ENCODE assay signal across 15 mouse cellular contexts in genomic region chr10:95248362-95248761, GRCm38 (mm10).
DNase-seq lines count a peak whose midpoint lies in the region; ATAC-seq lines count a peak whose summit lies in the region.
"Had no signal": no experiment of that assay in that cellular context is flagged by ENCODE, and none has a peak within 500 bp of the region (broad histone marks: within the 10 kb centered on the region; RNA-seq: fewer than 3 reads in every experiment).

No protein-coding gene starts in this region.

- DNase-seq in heart, postnatal 10 days: no peak
- DNase-seq in ES-CJ7 (ENCODE audit: low read depth, low spot score): peak; percentile 67
- peak; percentile 48 for DNase-seq in liver
- no peak for DNase-seq in ovary, postnatal 14 days (ENCODE audit: low spot score)
- DNase-seq in frontal cortex, postnatal 10 days (ENCODE audit: low spot score in 2 of 2): no peak
- DNase-seq in urinary bladder, adult 2 months (ENCODE audit: low spot score): no peak
- DNase-seq: cerebellum, adult 18-20 months; kidney, adult 8-10 months; spleen, adult 18-20 months had no signal

- no peaks in the 10 kb centered on the region for H3K27me3 ChIP-seq in heart, embryonic 13.5 days (replicated peaks)
- no peaks in the 10 kb centered on the region for H3K27me3 ChIP-seq in embryonic facial prominence, embryonic 12.5 days
- H3K27me3 ChIP-seq: Patski had no signal

- no peak overlapping the region for H3K4me3 ChIP-seq in heart, embryonic 13.5 days
- no peak overlapping the region for H3K4me3 ChIP-seq in embryonic facial prominence, embryonic 12.5 days
- H3K4me3 ChIP-seq: megakaryocyte, embryonic 14.5 days; myocyte had no signal

- WGBS in heart, embryonic 13.5 days: 21% methylated on average over 6 of the region's 6 CpGs
- WGBS in embryonic facial prominence, embryonic 12.5 days: 33% methylated on average over 6 of the region's 6 CpGs

- no peak overlapping the region for H3K9ac ChIP-seq in heart, embryonic 13.5 days
- H3K9ac ChIP-seq in embryonic facial prominence, embryonic 12.5 days: no peak overlapping the region

- ATAC-seq in heart, embryonic 13.5 days (ENCODE audit: extremely low read depth, insufficient number of reproducible peaks, low FRiP score, low TSS enrichment): no peak
- ATAC-seq in embryonic facial prominence, embryonic 12.5 days (ENCODE audit: insufficient number of reproducible peaks, insufficient read depth, low FRiP score, low TSS enrichment): no peak
- ATAC-seq: forebrain, embryonic 16.5 days; Patski had no signal

- H3K9me3 ChIP-seq in heart, embryonic 13.5 days: no peaks in the 10 kb centered on the region
- H3K9me3 ChIP-seq in embryonic facial prominence, embryonic 12.5 days: no peaks in the 10 kb centered on the region
- H3K9me3 ChIP-seq: megakaryocyte, embryonic 14.5 days had no signal

- peaks cover 33% of the 10 kb centered on the region for H3K4me1 ChIP-seq in heart, embryonic 13.5 days
- H3K4me1 ChIP-seq in embryonic facial prominence, embryonic 12.5 days: peaks cover 9% of the 10 kb centered on the region; the same call in 1 of the 2 replicates

- H3K4me2 ChIP-seq in heart, embryonic 13.5 days: no peak overlapping the region; the same call in 1 of the 2 replicates
- no peak overlapping the region for H3K4me2 ChIP-seq in embryonic facial prominence, embryonic 12.5 days (replicated peaks)

- no peaks in the 10 kb centered on the region for H3K36me3 ChIP-seq in heart, embryonic 13.5 days
- H3K36me3 ChIP-seq in embryonic facial prominence, embryonic 12.5 days: no peaks in the 10 kb centered on the region

- intact Hi-C loops in heart, postnatal 10 days (cut with DNase I): no loop called here

- H3K27ac ChIP-seq in heart, embryonic 13.5 days (replicated peaks): peak overlapping the region; percentile 57
- peak overlapping the region; percentile 76 for H3K27ac ChIP-seq in embryonic facial prominence, embryonic 12.5 days

Comparison
In these comparisons a context has a peak if more than half of its experiments do, and no peak if none do; other contexts are left out.
1. DNase-seq: peak in ES-CJ7 (single experiment) and liver (single experiment); none in heart, postnatal 10 days (0 of 2), ovary, postnatal 14 days (single experiment), frontal cortex, postnatal 10 days (0 of 2) and urinary bladder, adult 2 months (single experiment).